Mouse (Mus musculus) lung, embryonic 16.5 days (tissue): ENCODE measurements around the gene Pdap1. TPM values are rescaled to one million over a fixed set of nuclear protein-coding genes. Genes with fewer than 3 reads are reported as not detected.
A peak's percentile ranks its signal among the peaks of the same experiment; 100 is the strongest.

Experiments
- ATAC-seq: fragments of 200-750 bp; cut with Nextera tagmentation; 2 replicates; pipeline ENCODE4 v1.8.0; 2017; ENCODE audit warnings: low read depth, mild to moderate bottlenecking, moderate library complexity
- H3K27ac ChIP-seq: fragments of 300-500 bp; sonication (generic); 2 replicates; pipeline ENCODE4 v1.5.1; 2014; ENCODE audit warnings: mild to moderate bottlenecking, control low read depth, low read length
- H3K27me3 ChIP-seq: fragments of 300-500 bp; sonication (generic); 2 replicates; pipeline ENCODE4 v1.6.1; 2014; ENCODE audit warnings: low read depth, low read length, mixed read lengths; ENCODE audit not compliant: control insufficient read depth, insufficient read depth
- H3K36me3 ChIP-seq: fragments of 300-500 bp; sonication (generic); 2 replicates; pipeline ENCODE4 v1.6.1; 2014; ENCODE audit warnings: low read length; ENCODE audit not compliant: control insufficient read depth, insufficient read depth
- H3K4me1 ChIP-seq: fragments of 300-500 bp; sonication (generic); replicated peaks from 2 replicates; pipeline ENCODE4 v1.6.1; 2014; ENCODE audit warnings: low read length, mixed read lengths; ENCODE audit not compliant: control insufficient read depth, insufficient read depth
- H3K4me2 ChIP-seq: fragments of 300-500 bp; sonication (generic); 2 replicates; pipeline ENCODE4 v1.6.1; 2014; ENCODE audit warnings: low read depth, low read length, control low read depth
- H3K4me3 ChIP-seq: fragments of 300-500 bp; sonication (generic); 2 replicates; pipeline ENCODE4 v1.5.1; 2014; ENCODE audit warnings: mild to moderate bottlenecking, low read length, control low read depth
- H3K9ac ChIP-seq: fragments of 300-500 bp; sonication (generic); 2 replicates; pipeline ENCODE4 v1.6.1; 2014; ENCODE audit warnings: low read length, control low read depth
- H3K9me3 ChIP-seq: fragments of 300-500 bp; sonication (generic); 2 replicates; pipeline ENCODE4 v1.6.1; 2016; ENCODE audit warnings: low read length; ENCODE audit not compliant: control insufficient read depth
- WGBS: fragments of 180-500 bp; shearing (Covaris S2); extraction: QIAGEN DNeasy Blood & Tissue Kit; methylation state at CpG from one replicate; pipeline ENCODE4 v1.1.7; 2014; 5-methylcytosine and 5-hydroxymethylcytosine counted together
- polyA plus RNA-seq: library from polyadenylated mRNA; unstranded; fragments of >200 nt; fragmentation: Nextera tagmentation; extraction: Ambion mirVana; gene quantifications from 2 replicates; pipeline ENCODE4 v1.2.1, GENCODE M21; 2015

Pdap1 gene
- polyA plus RNA-seq, 1 experiment from 2014 or later, result 94.0 TPM

DNA sequence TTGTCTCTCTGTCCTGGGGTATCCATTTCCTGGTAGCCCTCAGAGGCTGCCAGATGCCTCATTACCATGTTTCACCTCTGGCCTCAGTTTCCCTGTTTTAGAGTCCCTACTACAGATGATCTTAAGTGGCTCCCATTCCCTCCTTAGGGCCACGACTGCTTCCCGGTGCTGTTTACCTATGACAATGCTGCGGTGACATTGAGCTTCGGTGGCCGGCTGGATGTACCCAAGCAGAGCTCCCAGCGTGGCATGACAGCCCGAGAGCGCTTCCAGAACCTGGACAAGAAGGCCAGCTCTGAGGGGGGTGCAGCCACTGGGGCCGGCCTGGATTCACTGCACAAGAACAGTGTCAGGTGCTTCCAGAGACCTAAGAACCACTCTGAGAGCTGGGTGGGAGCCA is 13.5 kb downstream of the Pdap1 start:
- WGBS, result 87% methylated on average over 9 of the region's 9 CpGs
- Histone ChIP-seq H3K4me2 (no peak overlapping the region), H3K27me3 (no peaks in the 10 kb centered on the region), H3K4me3 (no peak overlapping the region), H3K4me1 (no peaks in the 10 kb centered on the region), H3K9me3 (no peaks in the 10 kb centered on the region), H3K27ac (no peak overlapping the region), H3K36me3 (peaks cover 60% of the 10 kb centered on the region), H3K9ac (no peak overlapping the region)
- no peak for ATAC-seq

- Histone ChIP-seq H3K4me2 (no peak overlapping the region), H3K9me3 (no peaks in the 10 kb centered on the region), H3K27ac (no peak overlapping the region), H3K4me1 (no peaks in the 10 kb centered on the region), H3K9ac (no peak overlapping the region), H3K27me3 (no peaks in the 10 kb centered on the region), H3K4me3 (no peak overlapping the region), H3K36me3 (peaks cover 44% of the 10 kb centered on the region)
- no peak for ATAC-seq
- 87% methylated on average over 19 of the region's 19 CpGs for WGBS
Measured at GRCm38 (mm10) chr5:145123396-145123795, 16.6 kb downstream of the Pdap1 start.

- Histone ChIP-seq H3K27me3 (no peaks in the 10 kb centered on the region), H3K9ac (no peak overlapping the region), H3K27ac (no peak overlapping the region), H3K4me2 (no peak overlapping the region), H3K4me1 (peaks cover 15% of the 10 kb centered on the region), H3K4me3 (no peak overlapping the region), H3K36me3 (peaks cover 26% of the 10 kb centered on the region), H3K9me3 (no peaks in the 10 kb centered on the region)
- 59% methylated on average over 7 of the region's 7 CpGs for WGBS
- no peak for ATAC-seq
Measured at GRCm38 (mm10) chr5:145120921-145121320, 19.1 kb downstream of the Pdap1 start.

DNA sequence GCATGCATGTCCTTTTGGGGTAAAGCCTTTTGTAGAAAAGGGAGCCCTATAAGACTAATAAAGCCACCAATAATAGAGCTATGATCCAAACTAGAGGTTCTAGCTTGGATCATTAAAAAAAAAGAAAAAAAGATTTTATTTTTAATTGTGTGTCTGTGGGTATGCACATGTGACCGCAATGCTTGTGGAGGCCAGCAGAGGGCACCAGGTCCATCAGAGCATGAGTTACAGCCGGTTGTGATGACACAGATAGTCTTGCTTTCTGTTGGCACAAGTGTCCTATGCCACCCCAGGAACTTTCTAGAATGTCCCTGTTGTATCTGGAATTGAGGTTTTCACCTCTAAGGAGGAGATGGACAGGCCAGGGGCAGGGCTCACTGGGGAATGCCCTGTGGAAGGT is 20.7 kb downstream of the Pdap1 start:
- H3K27ac ChIP-seq, result no peak overlapping the region
- WGBS, result 97% methylated on average over 2 of the region's 2 CpGs
- H3K9me3 ChIP-seq, result no peaks in the 10 kb centered on the region
- H3K4me3 ChIP-seq, result no peak overlapping the region
- no peak overlapping the region for H3K4me2 ChIP-seq
- H3K9ac ChIP-seq, result no peak overlapping the region
- no peaks in the 10 kb centered on the region for H3K27me3 ChIP-seq
- H3K4me1 ChIP-seq, result peaks cover 21% of the 10 kb centered on the region
- no peak for ATAC-seq
- peaks cover 18% of the 10 kb centered on the region for H3K36me3 ChIP-seq

DNA sequence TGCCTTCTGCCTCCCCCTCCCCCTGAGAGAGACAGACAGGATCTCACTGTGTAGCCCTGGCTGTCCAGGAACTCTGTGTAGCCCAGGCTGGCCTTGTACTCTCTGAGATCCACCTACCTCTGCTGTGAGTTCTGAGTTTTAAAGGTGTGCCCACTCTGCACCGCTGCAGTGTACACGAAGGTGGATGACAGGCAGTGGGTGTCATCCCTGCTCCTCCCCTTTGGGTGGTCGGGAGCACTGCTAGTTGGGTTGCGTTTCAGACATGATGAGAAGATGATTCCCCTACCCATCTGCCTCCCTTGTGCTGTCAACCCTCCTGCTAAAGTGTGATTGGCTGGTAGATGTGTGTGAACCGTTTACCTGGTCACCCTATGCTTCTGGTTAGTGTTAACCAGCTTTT is 21.6 kb downstream of the Pdap1 start:
- ATAC-seq, result no peak
- H3K9me3 ChIP-seq, result no peaks in the 10 kb centered on the region
- 82% methylated on average over 5 of the region's 5 CpGs for WGBS
- H3K27me3 ChIP-seq, result no peaks in the 10 kb centered on the region
- no peak overlapping the region for H3K4me3 ChIP-seq
- H3K4me1 ChIP-seq, result peaks cover 21% of the 10 kb centered on the region
- peaks cover 10% of the 10 kb centered on the region for H3K36me3 ChIP-seq
- no peak overlapping the region for H3K27ac ChIP-seq
- no peak overlapping the region for H3K9ac ChIP-seq
- H3K4me2 ChIP-seq, result no peak overlapping the region

DNA sequence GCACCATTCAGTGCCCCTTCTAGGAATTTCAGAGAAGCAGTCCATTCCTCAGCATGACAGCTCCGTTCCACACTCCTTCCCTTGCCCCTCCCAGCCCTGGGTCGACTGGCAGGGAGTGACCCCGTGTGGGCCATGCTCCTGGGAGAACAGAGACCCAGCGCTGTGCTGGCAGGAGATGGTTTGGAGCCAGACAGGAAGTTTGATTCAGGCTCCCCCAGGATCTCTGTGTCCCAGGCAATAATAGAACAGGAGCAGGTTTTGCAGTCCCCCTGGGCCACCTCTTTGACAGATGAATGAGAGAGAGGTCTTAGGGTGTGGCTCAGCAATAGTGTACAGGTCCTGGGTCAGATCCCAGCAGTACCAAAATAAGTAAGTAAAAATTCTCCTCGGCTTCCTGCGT is 22.0 kb downstream of the Pdap1 start:
- Histone ChIP-seq H3K4me1 (peaks cover 21% of the 10 kb centered on the region), H3K4me3 (no peak overlapping the region), H3K36me3 (peaks cover 5% of the 10 kb centered on the region), H3K27ac (no peak overlapping the region), H3K4me2 (no peak overlapping the region), H3K9me3 (no peaks in the 10 kb centered on the region), H3K9ac (no peak overlapping the region), H3K27me3 (no peaks in the 10 kb centered on the region)
- WGBS, result 44% methylated on average over 6 of the region's 6 CpGs
- no peak for ATAC-seq

GRCm38 (mm10) chr5:145116916-145117315 is 23.1 kb downstream of the Pdap1 start:
- peak overlapping the region; percentile 95 for H3K27ac ChIP-seq
- no peaks in the 10 kb centered on the region for H3K9me3 ChIP-seq
- 30% methylated on average over 10 of the region's 10 CpGs for WGBS
- H3K9ac ChIP-seq, result peak overlapping the region; percentile 17; the same call in 1 of the 2 replicates
- no peaks in the 10 kb centered on the region for H3K27me3 ChIP-seq
- peak overlapping the region; percentile 29 for H3K4me3 ChIP-seq
- no peaks in the 10 kb centered on the region; the same call in 1 of the 2 replicates for H3K36me3 ChIP-seq
- peak; percentile 36 for ATAC-seq
- H3K4me1 ChIP-seq, result peaks cover 21% of the 10 kb centered on the region
- peak overlapping the region; percentile 65 for H3K4me2 ChIP-seq

GRCm38 (mm10) chr5:145116316-145116715 is 23.7 kb downstream of the Pdap1 start:
- Histone ChIP-seq H3K4me1 (peaks cover 21% of the 10 kb centered on the region), H3K36me3 (no peaks in the 10 kb centered on the region; the same call in 1 of the 2 replicates), H3K27ac (peak overlapping the region; percentile 95), H3K9me3 (no peaks in the 10 kb centered on the region), H3K9ac (peak overlapping the region; percentile 58), H3K27me3 (no peaks in the 10 kb centered on the region), H3K4me2 (peak overlapping the region; percentile 65), H3K4me3 (peak overlapping the region; percentile 29)
- ATAC-seq, result peak; percentile 82
- WGBS, result 25% methylated on average over 4 of the region's 4 CpGs

DNA sequence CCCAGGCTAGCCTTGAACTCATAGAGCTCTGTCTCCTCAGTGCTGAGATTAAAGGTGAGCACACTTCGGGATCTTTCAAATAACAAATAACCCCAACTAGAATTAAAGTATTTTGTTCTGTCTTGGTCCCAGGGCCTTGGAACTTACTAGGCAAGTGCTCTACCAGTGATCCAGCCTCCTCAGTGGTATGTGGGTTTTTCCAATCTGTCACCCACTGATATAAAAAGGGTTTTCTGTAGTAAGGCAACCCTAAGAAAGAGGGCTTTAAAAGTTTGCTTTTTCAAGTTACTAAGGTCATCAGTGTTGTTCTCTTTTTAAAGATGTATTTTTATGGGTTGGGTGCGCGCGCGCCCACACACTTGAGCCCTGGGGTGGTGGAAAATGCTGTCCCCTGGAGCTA is 24.3 kb downstream of the Pdap1 start:
- 86% methylated on average over 5 of the region's 5 CpGs for WGBS
- Histone ChIP-seq H3K4me2 (peak overlapping the region; percentile 65), H3K27me3 (no peaks in the 10 kb centered on the region), H3K9me3 (no peaks in the 10 kb centered on the region), H3K36me3 (peaks cover 2% of the 10 kb centered on the region), H3K4me1 (peaks cover 21% of the 10 kb centered on the region), H3K27ac (peak overlapping the region; percentile 95), H3K9ac (peak overlapping the region; percentile 58), H3K4me3 (peak overlapping the region; percentile 70; the same call in 1 of the 2 replicates)
- no peak for ATAC-seq
